Mouse (Mus musculus) left cerebral cortex, adult 8-10 months (tissue): ENCODE results near the gene C1qa. TPM values are rescaled to one million over a fixed set of nuclear protein-coding genes. Genes with fewer than 3 reads are reported as not detected.

Experiments used
- DNase-seq, 2 experiments: peaks; one replicate each; pipeline ENCODE4 v3.0.0; 2022; ENCODE audit warnings: low spot score in 2 of 2
- total RNA-seq, 4 experiments: library from RNA; stranded (reverse); gene quantifications; 2 replicates each; pipeline ENCODE4 v1.2.4; 2022

C1qa gene
- total RNA-seq, 4 experiments from 2014 or later, result 39.2 to 176 (median 85.0) TPM

DNA sequence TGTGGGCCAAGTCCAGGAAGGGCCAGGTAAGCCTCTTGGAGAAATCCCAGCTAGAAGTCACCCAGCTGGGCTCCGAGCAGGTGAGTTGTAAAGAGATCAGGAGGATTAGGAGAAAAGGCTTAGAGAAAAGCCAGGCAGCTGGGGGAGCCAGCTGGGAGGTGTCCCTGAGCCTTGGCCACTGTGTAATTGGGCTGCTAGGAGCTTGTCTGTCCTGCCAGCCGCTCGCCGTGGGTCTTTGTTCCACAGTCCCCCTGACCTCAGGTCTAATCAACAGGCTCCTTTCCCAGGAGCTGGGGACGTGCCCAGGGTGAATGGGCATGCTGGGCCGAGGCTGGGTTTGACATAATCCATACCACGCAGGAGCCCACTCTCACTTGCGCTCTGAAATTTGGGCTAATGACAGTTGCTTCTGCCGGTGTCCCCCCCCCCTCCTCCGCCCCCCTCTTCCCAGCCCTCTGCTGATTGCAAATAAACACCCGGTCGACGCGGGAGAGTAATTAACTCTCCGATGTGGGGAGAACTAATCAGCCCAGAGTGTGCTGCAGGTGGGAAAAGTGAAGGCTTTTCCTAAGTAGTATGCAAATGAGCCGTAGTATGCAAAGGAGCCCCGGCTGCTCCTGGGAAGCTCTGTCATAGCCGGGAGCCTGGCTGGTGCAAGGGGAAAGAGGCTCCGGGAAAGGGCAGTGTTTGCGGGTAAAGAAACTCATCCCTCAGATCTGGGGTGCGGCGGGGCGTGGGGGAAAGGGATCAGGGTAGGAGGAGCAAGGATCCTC is 6.3 kb upstream of the C1qa start:
- no peak for DNase-seq

DNA sequence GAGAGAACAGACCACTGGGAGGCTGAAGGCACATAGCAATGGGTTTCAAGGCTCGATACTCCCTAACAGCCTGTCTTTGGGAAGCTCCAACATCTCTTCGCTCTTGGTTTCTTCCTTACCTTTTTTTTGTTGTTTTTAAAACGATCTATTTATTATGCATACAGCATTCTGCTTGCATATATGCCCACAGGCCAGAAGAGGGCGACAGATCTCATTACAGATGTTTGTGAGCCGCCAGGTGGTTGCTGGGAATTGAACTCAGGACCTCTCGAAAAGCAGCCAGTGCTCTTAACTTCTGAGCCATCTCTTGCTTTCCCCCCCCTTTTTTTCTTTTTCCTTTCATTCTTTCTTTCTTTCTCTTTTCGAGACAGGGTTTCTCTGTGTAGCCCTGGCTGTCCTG is 551 bp upstream of the C1qa start:
- no peak for DNase-seq

DNA sequence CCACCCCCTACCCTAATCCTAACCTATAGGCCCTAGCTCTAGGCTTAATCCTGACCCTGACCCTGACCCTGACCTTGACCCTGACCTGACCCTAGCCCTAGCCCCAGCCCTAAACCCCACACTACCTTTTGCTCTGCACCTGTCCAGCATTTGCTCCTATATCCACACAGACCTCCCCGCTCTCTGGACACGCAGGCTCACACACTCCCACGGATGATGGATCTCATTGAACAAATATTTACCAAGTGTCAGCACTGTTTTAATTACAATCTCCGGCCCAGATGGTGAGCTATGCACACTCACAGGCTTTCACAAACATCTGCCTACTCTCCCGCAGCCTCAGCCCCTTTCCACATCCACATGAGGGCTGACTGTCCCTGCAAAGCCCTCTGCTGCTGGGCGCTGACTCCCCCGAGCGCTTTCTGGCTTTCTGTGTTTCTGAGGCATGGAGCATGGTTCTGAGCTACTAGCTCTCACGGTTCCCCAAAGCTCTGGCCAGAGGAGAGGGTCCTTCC is 462 bp downstream of the C1qa start:
- no peak for DNase-seq

DNA sequence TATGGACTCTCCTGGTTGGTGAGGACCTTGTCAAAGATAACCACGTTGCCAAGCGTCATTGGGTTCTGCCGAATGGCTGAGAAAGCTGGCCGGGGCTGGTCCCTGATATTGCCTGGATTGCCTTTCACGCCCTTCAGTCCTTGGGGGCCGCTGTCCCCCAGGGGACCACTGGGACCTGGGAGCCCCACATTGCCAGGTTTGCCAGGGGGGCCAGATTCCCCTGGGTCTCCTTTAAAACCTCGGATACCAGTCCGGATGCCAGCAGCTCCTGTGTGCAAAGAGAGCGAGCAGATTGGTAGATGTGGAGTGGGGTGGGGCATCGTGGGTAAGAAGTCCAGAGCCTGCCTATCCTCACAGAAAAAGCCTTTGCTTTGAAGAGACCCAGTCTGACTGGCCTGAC is 2.1 kb downstream of the C1qa start:
- DNase-seq, result no peak

DNA sequence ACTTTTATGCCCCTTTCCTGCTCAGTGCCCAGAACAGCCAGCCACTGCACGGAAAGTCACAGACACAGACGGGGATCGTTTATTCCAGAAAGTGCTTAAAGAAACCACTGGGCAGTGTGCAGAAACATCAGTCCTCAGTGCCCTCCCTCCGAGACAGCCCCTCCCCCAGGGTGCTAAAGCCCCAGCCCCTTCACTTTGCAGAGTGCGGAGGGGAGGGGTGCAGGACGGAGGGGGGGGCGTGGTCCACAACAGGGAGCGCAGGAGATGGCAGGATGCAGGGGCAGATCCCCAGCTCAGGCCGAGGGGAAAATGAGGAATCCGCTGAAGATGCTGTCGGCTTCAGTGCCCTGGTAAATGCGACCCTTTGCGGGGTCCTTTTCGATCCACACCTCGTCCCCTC is 2.7 kb downstream of the C1qa start:
- DNase-seq, result no peak

DNA sequence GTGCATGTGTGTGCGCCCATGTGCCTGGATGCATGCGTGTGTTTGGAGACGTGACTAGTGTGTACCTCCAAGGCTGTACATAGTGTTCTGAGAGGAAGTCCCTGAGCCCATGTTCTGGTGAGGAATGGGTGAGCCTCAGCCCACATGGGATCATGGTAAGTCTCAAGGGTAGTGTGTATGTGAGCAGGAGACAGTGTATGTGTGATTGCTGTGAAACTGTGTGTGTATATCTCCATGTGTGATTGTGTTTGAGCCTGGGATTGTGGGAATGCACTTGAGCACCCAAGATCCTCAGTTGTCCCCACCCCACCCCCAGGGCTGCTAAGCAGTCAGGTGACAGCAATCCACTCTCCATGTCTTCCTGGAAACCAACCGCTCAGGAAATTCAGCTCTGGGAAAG is 3.8 kb downstream of the C1qa start:
- no peak for DNase-seq

DNA sequence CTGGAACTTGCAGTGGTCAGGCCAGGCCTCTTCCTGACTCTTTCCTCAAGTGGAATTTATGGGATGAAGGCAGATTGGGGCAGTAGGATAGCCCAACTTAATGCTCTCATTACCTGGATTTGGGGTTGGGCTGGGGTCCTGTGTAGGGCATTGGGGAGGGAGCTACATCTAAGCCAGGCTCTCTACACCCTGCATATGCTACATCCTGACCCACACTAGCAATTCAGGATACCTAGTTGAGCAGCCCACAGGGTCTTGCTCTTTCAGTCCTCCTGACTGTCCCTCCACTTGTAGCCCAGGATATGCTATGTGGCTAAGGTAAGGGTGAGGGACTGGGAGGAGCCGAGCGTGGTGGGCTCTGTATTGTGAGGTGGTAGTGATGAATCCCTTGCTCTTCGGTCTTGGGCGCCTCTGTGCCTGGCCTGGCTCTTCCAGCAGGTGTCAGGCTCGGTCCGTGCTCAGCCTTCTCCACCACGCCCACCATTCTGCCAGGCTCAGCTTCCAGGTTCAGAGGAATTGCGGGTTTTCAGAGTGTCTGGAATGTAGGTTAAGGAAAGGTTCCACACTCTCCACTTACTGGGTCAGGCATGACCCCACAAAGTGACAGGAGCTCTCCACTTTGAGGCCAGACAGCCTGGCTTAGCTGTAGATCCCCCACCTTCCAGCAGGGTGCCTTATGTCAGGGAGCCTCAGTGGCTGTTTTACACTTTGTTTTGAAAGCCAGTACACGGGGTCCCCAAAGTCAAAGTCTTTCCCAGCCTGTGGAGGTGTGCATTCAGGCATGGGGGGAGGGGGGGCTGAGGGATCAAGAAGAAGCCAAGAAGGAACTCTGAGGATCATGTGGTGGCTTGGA is 4.7 kb downstream of the C1qa start:
- DNase-seq, result peak in 1 of 2 experiments; percentile 29

DNA sequence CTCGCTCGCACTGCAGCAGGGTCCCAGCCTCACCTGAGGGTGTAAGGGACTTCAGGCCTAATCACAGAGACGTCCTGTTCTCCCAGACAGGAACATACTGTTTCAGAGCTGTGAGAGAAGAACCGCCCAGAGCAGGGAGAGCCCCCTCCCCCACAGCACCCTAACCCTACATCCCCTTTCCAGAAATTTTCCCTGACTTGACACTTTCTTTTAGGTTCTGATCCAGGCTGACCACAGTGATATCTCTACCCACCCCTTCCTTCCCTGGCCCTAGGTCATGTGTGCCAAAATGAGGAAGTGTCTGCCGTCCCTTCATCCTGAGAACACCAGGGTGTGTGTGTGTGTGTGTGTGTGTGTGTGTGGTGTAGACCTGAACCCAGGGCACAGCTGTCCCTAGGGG is 5.8 kb downstream of the C1qa start, which contains the start of gene C1qc:
TSS of gene C1qc (minus strand) at position 255 of the 400 bp plus-strand sequence.
- no peak for DNase-seq

DNA sequence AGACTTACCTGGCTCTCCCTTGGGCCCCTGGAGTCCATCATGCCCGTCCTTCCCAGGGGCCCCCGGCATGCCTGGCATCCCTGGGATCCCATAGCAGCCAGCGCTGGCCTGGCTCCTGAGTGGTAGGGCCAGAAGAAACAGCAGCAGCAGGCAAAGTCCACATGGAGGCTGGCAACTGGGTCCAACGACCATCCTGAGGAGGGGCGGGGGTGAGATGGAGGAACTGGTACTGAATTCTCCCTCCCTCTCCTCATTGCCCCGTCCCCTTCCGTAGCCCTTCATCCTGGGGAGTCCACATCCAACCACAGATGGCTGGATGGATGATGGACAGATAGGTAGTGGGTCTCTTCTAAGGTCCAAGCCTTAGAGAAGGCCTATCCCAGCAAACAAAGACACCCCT is 6.2 kb downstream of the C1qa start:
- no peak for DNase-seq

DNA sequence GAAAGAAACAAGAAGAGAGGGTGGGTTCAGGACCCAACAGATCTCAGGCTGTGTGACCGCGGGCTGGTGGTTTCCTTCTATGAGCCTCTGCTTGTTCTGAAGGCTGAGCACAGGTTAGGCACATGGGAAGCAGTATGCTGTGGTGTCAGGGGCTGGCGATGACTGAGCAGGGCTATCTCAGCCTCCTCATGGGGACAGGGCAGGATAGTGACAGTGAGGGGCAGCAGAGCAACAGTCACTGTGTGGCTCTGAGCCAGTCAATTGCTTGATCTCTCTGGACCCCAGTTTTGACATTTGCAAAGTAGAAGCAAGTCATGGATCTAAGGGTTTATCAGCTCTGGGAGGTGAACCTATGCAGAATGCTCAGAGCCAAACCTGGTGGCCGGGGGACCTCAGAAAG is 7.5 kb downstream of the C1qa start:
- no peak for DNase-seq

DNA sequence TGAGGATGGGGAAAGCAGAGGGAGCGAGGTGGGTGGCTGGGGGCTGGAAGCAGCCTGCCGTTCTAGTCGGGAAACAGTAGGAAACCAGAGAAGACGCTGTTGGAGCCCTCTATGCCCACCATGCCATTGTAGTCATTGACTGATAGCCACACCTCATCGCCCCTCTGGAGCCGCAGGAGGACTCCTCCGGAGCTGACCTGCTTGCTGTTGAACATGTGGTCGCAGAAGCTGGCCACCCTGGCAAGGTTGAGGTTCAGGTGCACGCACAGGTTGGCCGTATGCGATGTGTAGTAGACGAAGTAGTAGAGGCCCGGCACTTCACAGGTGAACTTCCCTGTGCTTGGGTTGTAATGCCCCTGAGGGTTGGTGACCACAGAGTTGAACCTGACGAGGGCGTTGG is 8.6 kb downstream of the C1qa start:
- no peak for DNase-seq

DNA sequence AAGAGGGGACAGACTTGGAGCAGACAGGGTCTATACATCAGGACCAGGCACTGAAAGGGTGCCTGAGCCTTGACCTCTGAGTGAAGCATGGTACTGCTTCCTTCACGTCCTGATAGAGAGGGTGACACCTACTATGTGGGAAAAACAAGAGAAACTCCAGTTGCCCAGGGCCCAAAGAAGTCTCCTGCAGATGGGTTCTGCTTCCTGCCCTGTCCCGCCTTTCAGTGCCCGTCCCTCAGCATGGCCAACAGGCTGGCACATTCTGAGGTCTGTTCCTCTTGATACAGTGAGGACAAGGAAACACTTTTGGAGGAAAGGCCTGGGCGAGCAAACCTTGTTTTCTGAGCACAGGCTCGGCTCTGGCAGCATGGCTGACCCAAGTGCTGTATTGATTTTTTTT is 10.9 kb downstream of the C1qa start:
- no peak for DNase-seq

DNA sequence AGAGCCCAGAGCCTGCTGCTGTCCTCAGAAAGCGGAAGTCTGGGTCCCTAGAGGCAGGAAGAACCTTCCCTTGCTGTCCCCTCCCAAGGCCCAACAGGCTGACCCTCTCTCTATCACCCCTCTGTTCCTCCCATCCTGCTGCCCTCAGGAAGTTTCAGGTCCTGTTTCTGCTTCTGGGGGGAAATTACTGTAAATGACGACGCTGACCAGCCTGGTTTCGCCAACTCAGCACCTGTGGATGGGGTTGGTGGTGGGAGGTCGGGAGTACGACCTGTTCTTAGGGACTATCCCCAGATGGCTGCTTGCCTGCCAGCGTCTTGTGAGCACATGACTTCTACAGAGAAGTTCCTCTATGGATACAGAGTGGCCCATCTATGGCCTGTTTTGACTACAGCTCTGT is 12.5 kb downstream of the C1qa start, which contains the start of gene C1qb:
TSS of gene C1qb (minus strand) at position 87 of the 400 bp plus-strand sequence.
- DNase-seq, result no peak

DNA sequence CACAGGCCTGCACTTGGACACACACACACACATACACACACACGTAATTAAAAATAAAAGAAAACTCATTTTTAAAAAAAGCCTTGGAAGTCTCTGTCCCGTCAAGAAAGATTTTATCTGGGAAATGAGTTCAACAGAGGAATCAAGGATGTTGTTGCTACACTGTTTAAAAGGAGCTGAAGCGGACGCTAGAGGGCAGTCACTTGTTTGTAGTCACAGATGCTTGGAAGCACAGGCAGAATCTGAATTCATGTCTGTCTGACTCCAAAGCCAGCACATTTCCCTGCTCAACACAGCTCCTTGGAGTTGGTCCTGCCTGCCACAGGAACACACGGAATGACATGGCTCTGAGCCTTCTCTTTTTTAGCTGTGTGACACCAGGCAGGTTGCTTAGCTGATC is 20.0 kb downstream of the C1qa start:
- DNase-seq, result no peak

DNA sequence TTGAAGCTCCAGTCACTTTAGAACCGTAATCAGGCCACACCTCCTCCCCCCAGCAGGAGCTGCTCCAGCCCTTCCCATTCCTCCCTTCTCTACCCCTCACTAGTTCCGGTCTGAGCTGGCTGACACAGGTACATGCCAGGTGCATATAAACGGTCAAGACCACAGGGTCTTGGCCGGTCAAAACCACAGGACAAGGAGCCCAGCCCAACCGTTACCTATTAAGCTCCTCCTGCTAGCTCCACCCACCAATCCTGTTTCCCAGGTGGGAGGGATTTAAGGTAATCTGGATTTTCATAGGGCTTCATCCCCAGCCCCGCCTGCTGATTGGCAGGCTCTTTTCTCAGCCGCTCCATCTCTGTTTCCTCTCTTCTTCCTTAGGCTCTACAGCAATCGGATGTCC is 20.4 kb downstream of the C1qa start:
- no peak for DNase-seq

DNA sequence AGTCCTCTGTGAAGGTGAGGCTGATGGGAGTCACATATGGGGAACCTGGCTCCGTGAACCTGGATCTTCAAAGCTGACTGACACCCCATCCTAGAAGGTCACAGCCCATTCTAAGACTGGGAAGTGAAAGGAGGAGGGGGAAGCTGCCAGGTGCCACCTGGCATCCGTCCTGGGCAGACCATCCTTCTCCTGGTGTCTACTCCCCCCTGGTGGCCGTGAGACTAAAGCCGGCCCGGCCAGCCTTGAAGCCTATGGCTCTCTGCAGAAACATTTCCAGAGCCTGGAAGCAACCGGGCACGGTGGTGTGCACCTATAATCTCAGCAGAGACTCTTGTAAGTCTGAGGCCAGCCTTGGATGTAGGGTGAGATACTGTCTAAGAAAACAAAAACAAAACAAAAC is 21.6 kb downstream of the C1qa start:
- no peak for DNase-seq

DNA sequence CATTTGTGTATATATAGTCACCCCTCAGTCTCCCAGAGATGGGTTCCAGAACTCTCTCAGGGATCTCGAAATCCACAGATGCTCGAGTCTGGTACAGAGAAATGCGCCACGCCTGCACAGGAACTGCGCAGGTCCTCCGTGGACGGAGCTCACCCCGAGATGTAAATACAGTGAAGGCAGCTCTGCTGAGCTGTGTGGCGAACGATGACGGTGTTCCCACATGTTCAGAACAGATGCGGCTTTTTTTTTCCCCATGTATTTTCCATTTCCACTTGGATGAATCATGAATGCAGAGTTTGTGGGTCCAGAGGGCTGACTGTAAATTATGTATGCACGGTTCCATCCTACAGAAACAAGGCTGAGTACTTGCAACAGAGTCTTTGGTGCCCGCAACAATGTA is 23.6 kb downstream of the C1qa start:
- no peak for DNase-seq

DNA sequence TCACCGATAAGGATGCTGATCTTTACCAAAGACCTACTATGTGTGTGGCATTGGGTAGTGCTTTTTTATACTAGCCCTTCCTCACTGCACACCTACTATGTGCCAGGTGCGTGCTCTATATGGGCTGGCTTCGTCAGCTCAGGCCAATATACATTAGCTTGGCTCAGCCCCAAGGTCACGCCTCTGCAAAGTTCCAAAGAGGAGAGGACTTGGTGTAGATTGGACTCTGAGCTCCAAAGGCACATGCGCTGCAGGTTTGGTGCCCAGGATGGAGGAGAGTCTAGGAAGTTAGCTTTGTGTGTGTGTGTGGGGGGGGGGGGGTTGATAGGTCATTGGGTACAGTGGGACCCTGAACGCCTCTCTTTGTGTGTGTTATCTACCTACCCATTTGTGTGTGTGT is 30.2 kb downstream of the C1qa start:
- no peak for DNase-seq

DNA sequence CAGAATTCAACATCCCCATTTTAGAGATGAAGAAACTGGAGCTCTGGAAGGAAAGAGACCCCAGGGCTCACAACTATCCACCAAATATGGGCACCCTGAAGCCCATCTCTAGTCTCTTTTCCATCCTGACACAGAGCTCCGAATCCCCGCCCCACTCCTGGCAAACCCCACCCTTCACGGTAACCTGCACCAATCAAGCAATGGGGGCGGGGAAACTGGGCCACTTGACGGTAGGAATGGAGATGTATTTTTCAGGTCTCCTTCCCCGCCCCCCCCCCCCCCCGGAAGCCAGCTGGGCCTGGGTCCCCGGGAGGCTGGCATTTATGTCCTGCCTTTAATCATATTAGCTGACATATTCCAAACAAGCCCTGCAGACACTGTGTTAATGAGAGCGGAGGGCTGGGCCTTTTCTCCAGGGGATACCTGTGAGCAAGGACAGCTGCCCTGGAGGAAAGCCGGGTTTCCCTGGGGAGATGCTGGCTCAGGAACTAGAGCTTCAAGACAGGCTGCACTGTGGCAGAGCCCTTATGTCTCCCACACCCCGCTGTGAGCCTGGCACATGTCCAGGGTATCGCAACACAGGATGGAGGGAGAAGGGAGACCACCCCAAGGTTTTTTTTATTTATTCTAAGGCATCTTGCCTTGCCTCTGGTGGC is 30.8 kb downstream of the C1qa start:
- no peak for DNase-seq

DNA sequence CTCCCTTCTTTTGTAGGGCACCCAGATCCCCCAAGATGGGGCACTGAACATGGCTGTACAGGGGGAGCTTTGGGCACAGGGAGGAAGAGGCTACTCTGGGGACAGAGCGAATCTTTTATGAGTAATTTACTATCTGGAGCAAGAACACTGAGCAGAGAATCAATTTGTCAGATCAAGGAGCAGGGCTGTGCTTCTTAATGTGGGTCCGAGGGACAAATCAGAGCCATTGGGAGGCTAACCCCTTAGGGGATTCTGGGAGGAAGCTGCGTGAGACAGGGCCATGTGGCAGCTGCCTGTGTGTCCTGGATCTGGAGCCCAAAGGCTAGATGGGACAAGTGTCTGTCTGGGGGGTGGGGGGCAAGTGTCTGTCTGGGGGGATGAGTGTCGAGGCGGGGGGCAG is 33.1 kb downstream of the C1qa start:
- DNase-seq, result no peak

DNA sequence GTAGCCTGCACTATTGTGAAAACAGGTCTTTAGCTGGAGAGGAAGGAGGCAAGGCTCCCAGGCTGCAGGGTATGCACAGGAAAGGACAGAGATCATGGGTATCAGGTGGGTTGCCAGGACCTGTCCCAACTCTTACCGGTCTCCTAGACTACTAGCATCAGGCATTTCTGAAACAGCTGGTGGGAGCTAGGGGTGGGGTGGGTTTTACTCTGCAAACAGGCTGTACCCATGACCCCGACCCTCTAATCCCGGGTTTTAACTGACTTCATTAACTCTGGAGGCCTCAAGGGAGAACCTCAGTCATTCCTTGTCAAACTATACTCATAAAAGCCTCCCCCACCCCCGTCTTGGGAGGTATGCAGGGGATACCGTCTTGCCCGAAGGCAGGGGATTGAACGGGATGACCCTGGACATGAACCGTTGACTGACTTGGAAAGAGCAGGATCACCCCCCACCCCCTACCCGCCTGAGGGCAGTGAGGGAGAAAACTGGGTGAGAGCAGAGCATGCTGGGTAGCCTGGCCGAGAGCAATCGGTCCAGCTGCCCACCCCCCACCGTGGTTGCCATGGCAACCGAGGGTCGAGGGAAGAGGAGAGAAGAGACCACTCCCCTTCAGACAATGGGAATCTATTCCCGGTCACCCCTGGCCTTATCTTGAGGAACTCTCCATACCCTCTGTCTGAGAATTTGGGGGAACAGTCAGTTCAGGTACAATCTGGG is 33.7 kb downstream of the C1qa start:
- DNase-seq, result no peak
